Mouse (Mus musculus): ENCODE measurements around the gene Aqp6.

- no peak for TF ChIP-seq CTCF (IDR thresholded peaks at IDR 0.05; ENCODE audit: insufficient read depth, low read length)
- TF ChIP-seq POLR2A (IDR thresholded peaks at IDR 0.05; ENCODE audit: borderline replicate concordance, extremely low read depth, low read depth, low read length): no peak
Measured at GRCm38 (mm10) chr15:99589237-99589636, 12.0 kb upstream of the Aqp6 start.

Data from lung, adult 2 months (tissue).